Mouse (Mus musculus) MEL-GATA-1-ER (cell line): ENCODE measurements around the gene C1s1.
"Not testable (repeated sequence)": the region's sequence is repeated elsewhere in the genome, so short reads cannot be mapped to it uniquely, and the experiment has no call there.

Experiments used
- DNase-seq: peaks from one replicate; pipeline ENCODE4 v3.0.0-alpha.2; 2012; ENCODE audit warnings: low read depth; ENCODE audit errors: extremely low read depth

The C1s1 gene

GRCm38 (mm10) chr6:124512355-124512836 is 29.8 kb downstream of the C1s1 start, which contains the start of gene C1ra:
Gene C1ra, plus strand, starts transcription at chr6:124512405.
- no peak for DNase-seq

GRCm38 (mm10) chr6:124511936-124512335 is 30.2 kb downstream of the C1s1 start:
- DNase-seq: no peak

- not testable (repeated sequence) for DNase-seq
These were observed 33.0 kb downstream of the C1s1 start for GRCm38 (mm10) chr6:124509192-124509591.

GRCm38 (mm10) chr6:124508292-124508691 is 33.9 kb downstream of the C1s1 start:
- DNase-seq: no peak

- no peak for DNase-seq
These were observed 35.2 kb downstream of the C1s1 start for GRCm38 (mm10) chr6:124506991-124507390.

- no peak for DNase-seq
These were observed 37.1 kb downstream of the C1s1 start for GRCm38 (mm10) chr6:124505028-124505427.

- DNase-seq: no peak
These were observed 40.1 kb downstream of the C1s1 start for GRCm38 (mm10) chr6:124502021-124502420.

GRCm38 (mm10) chr6:124501473-124501872 is 40.7 kb downstream of the C1s1 start:
- DNase-seq: no peak

GRCm38 (mm10) chr6:124499914-124500566 is 42.1 kb downstream of the C1s1 start:
- DNase-seq: no peak

- DNase-seq: no peak
These were observed 46.1 kb downstream of the C1s1 start for GRCm38 (mm10) chr6:124496054-124496453.

- DNase-seq: no peak
These were observed 48.3 kb downstream of the C1s1 start for GRCm38 (mm10) chr6:124493886-124494285.

- DNase-seq: peak; percentile 87
These were observed 49.2 kb downstream of the C1s1 start, which contains the start of gene C1rl for GRCm38 (mm10) chr6:124492842-124493561. Gene C1rl, plus strand, starts transcription at chr6:124493113.

- DNase-seq: no peak
These were observed 50.7 kb downstream of the C1s1 start for GRCm38 (mm10) chr6:124491427-124491826.

- DNase-seq: no peak
These were observed 53.2 kb downstream of the C1s1 start for GRCm38 (mm10) chr6:124488952-124489351.

GRCm38 (mm10) chr6:124487509-124487908 is 54.6 kb downstream of the C1s1 start:
- DNase-seq: no peak

GRCm38 (mm10) chr6:124485414-124486144 is 56.6 kb downstream of the C1s1 start:
- DNase-seq: peak; percentile 77

- DNase-seq: no peak
These were observed 57.3 kb downstream of the C1s1 start for GRCm38 (mm10) chr6:124484851-124485250.

GRCm38 (mm10) chr6:124483831-124484230 is 58.3 kb downstream of the C1s1 start:
- not testable (repeated sequence) for DNase-seq

GRCm38 (mm10) chr6:124481571-124481970 is 60.6 kb downstream of the C1s1 start:
- DNase-seq: peak; percentile 73
